Mouse (Mus musculus) hindbrain, postnatal 0 days (tissue): Measurements from ENCODE around the gene Bid. TPM values are rescaled to one million over a fixed set of nuclear protein-coding genes. Genes with fewer than 3 reads are reported as not detected.
"Not testable (repeated sequence)": the region's sequence is repeated elsewhere in the genome, so short reads cannot be mapped to it uniquely, and the experiment has no call there.

ENCODE experiments used
- ATAC-seq: fragments of 200-750 bp; cut with Nextera tagmentation; 2 replicates; pipeline ENCODE4 v1.8.0; 2017; ENCODE audit warnings: mild to moderate bottlenecking, moderate TSS enrichment, moderate library complexity
- DNase-seq: peaks from one replicate; pipeline ENCODE4 v3.0.0-alpha.2; 2015; ENCODE audit warnings: low spot score
- H3K27ac ChIP-seq: fragments of 300-500 bp; sonication (generic); 2 replicates; pipeline ENCODE4 v1.5.1; 2014; ENCODE audit warnings: mild to moderate bottlenecking
- H3K27me3 ChIP-seq: fragments of 300-500 bp; sonication (generic); 2 replicates; pipeline ENCODE4 v1.6.1; 2014; ENCODE audit warnings: low read length, mixed read lengths; ENCODE audit not compliant: insufficient read depth
- H3K36me3 ChIP-seq: fragments of 300-500 bp; sonication (generic); 2 replicates; pipeline ENCODE4 v1.6.1; 2014; ENCODE audit warnings: low read length, mixed read lengths; ENCODE audit not compliant: insufficient read depth
- H3K4me1 ChIP-seq: fragments of 300-500 bp; sonication (generic); 2 replicates; pipeline ENCODE4 v1.6.1; 2014; ENCODE audit warnings: antibody characterized with exemption, low read length, mixed read lengths; ENCODE audit not compliant: insufficient read depth
- H3K4me2 ChIP-seq: fragments of 300-500 bp; sonication (generic); 2 replicates; pipeline ENCODE4 v1.6.1; 2014; ENCODE audit warnings: low read depth, mild to moderate bottlenecking, low read length, moderate library complexity, mixed read lengths
- H3K4me3 ChIP-seq: fragments of 300-500 bp; sonication (generic); 2 replicates; pipeline ENCODE4 v1.5.1; 2014; ENCODE audit warnings: low read length
- H3K9ac ChIP-seq: fragments of 300-500 bp; sonication (generic); replicated peaks from 2 replicates; pipeline ENCODE4 v1.6.1; 2014; ENCODE audit warnings: mild to moderate bottlenecking, low read length, moderate library complexity, mixed read lengths
- H3K9me3 ChIP-seq: fragments of 300-500 bp; sonication (generic); 2 replicates; pipeline ENCODE4 v1.6.1; 2016; ENCODE audit warnings: low read length, mixed read lengths
- CTCF ChIP-seq: IDR thresholded peaks from 2 replicates; pipeline ENCODE4 v1.5.1; 2016; ENCODE audit warnings: antibody characterized with exemption, control low read depth, low read depth
- WGBS: fragments of 180-500 bp; shearing (Covaris S2); extraction: QIAGEN DNeasy Blood & Tissue Kit; methylation state at CpG from one replicate; pipeline ENCODE4 v1.1.7; 2014; 5-methylcytosine and 5-hydroxymethylcytosine counted together
- polyA plus RNA-seq: library from polyadenylated mRNA; unstranded; fragments of >200 nt; fragmentation: Nextera tagmentation; extraction: Ambion mirVana; gene quantifications from 2 replicates; pipeline ENCODE4 v1.2.1, GENCODE M21; 2015
- total RNA-seq: library from RNA; depleted of rRNA; stranded (reverse); fragments of >200 nt; gene quantifications from 2 replicates; pipeline ENCODE4 v1.2.3, GENCODE M21; 2014; rRNA removed

Gene Bid
- total and polyA plus RNA-seq, 2 experiments from 2014 or later: 43.6 to 44.3 TPM

DNA sequence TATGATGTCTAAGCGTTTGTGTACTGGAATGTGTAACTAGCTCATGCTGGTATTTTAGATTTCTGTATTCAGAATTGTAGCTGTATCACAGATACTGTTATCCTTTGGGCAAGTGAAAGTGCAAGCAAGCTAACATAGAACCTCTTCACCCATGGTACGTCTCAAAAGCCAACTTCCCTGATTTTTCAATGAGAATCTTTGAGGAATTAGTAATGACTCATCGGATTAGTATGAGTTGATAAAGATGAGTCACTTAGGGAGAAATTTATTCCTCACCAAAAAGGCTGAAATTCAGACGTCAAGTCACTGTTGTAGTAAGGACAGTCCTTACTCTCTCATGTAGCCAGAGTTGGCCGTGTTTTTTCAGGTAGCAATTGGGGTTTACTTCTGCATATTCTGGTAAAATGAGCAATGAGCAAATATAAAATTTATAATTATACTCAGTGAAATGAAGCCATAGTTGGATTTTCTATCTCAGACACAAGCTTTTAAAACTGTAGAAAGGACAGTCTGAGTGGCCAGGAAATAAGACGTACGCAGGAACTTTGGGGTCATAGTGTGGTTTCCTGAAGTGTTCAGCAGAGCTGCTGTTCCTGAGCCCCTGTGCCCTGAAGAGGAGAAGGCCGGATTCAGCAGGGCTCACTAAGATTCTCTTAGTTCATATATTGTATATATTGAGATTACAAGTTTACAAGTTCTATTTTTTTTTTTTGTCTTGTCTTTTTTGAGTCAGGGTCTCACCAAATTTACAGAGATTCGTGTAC lies 50.4 kb downstream of the Bid start:
- no peak overlapping the region for H3K9ac ChIP-seq
- no peaks in the 10 kb centered on the region for H3K27me3 ChIP-seq
- no peak overlapping the region for H3K4me2 ChIP-seq
- TF ChIP-seq CTCF: no peak
- DNase-seq: no peak
- no peak overlapping the region for H3K27ac ChIP-seq
- 91% methylated on average over 9 of the region's 9 CpGs for WGBS
- peaks cover 5% of the 10 kb centered on the region; the same call in 1 of the 2 replicates for H3K36me3 ChIP-seq
- H3K4me1 ChIP-seq: no peaks in the 10 kb centered on the region
- H3K9me3 ChIP-seq: no peaks in the 10 kb centered on the region
- no peak for ATAC-seq
- no peak overlapping the region for H3K4me3 ChIP-seq

GRCm38 (mm10) chr6:120860079-120860478 lies 56.6 kb downstream of the Bid start:
- WGBS: 95% methylated on average over 3 of the region's 3 CpGs
- Histone ChIP-seq H3K9me3 (no peaks in the 10 kb centered on the region), H3K36me3 (peaks cover 2% of the 10 kb centered on the region; the same call in 1 of the 2 replicates), H3K9ac (no peak overlapping the region), H3K4me3 (no peak overlapping the region), H3K27me3 (no peaks in the 10 kb centered on the region), H3K4me1 (no peaks in the 10 kb centered on the region), H3K4me2 (no peak overlapping the region), H3K27ac (no peak overlapping the region)
- DNase-seq (no peak), ATAC-seq (no peak)
- no peak for TF ChIP-seq CTCF

DNA sequence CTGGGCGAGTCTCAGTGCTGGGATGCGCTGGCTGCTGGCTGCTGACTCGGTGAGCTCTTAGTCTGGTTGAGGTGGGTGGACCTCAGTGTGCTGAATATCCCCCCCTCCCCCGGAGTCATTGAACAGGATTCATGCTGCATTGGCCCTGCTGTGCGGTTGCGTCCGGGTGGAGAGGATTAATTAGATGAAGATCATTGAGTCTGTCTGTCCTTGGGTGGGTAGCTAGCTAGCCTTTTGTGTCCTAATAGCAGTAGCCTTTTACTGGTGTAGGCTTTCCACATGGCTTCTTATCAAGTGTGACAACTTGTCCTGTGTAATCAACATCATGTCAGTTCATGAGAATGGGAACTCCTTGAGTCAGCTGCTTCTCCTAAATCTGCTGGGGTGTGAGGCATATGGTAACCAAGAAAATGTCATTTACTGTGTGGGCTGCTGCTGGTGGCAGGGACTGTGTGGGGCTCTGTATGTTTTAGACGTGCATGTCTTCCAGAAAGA lies 58.4 kb downstream of the Bid start:
- peaks cover under 1% of the 10 kb centered on the region; the same call in 1 of the 2 replicates for H3K36me3 ChIP-seq
- no peak overlapping the region for H3K9ac ChIP-seq
- ATAC-seq (peak; percentile 94), DNase-seq (peak; percentile 82)
- peak overlapping the region; percentile 61 for H3K27ac ChIP-seq
- no peak for TF ChIP-seq CTCF
- no peaks in the 10 kb centered on the region for H3K27me3 ChIP-seq
- H3K9me3 ChIP-seq: no peaks in the 10 kb centered on the region
- no peak overlapping the region for H3K4me2 ChIP-seq
- H3K4me1 ChIP-seq: no peaks in the 10 kb centered on the region
- no peak overlapping the region for H3K4me3 ChIP-seq
- 37% methylated on average over 8 of the region's 8 CpGs for WGBS

DNA sequence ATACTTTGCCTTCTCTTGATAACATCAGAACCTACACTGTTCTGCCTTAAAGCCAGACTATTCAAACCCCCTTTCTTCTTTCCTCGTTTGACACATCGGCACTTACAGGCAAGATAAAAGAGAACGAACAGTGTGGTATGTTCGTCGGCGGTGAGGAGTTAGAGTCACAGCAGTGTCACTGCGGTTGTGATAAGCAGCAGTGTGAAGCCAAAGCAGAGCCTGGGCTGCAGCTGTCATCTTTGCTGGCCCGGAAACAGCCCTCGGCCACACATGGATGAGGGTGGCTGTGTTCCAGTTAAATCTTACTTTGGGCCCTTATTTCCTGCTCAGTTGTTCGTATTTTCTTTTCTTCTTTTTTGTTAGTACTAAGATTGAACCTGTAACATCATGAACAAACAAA lies 62.2 kb downstream of the Bid start:
- Histone ChIP-seq H3K27ac (no peak overlapping the region), H3K4me1 (no peaks in the 10 kb centered on the region), H3K9me3 (no peaks in the 10 kb centered on the region), H3K9ac (no peak overlapping the region), H3K36me3 (peaks cover 9% of the 10 kb centered on the region; the same call in 1 of the 2 replicates), H3K27me3 (no peaks in the 10 kb centered on the region), H3K4me3 (no peak overlapping the region), H3K4me2 (no peak overlapping the region)
- no peak for ATAC-seq
- TF ChIP-seq CTCF: no peak
- WGBS: 61% methylated on average over 10 of the region's 10 CpGs
- peak; percentile 55 for DNase-seq

- H3K4me3 ChIP-seq, H3K9me3 ChIP-seq, H3K4me2 ChIP-seq, DNase-seq, H3K4me1 ChIP-seq, H3K27ac ChIP-seq, H3K9ac ChIP-seq, ATAC-seq, H3K27me3 ChIP-seq: not testable (repeated sequence)
- peaks cover 13% of the 10 kb centered on the region; the same call in 1 of the 2 replicates for H3K36me3 ChIP-seq
These were observed 65.9 kb downstream of the Bid start for GRCm38 (mm10) chr6:120850720-120851119.

Other genes with a start within 250 kb of the Bid start
- 94.7 and 105 TPM in 2 replicates for gene Slc25a18, start 143.3 kb downstream of the Bid start, total RNA-seq
- gene Slc25a18, start 143.3 kb downstream of the Bid start, polyA plus RNA-seq: 53.8 and 54.1 TPM in 2 replicates
- 201 and 205 TPM in 2 replicates for gene Atp6v1e1, start 94.1 kb downstream of the Bid start, total RNA-seq
- gene Atp6v1e1, start 94.1 kb downstream of the Bid start, polyA plus RNA-seq: 329 and 344 TPM in 2 replicates
- 41.0 and 177 TPM in 2 replicates for gene Bcl2l13, start 80.6 kb downstream of the Bid start, total RNA-seq
- gene Bcl2l13, start 80.6 kb downstream of the Bid start, polyA plus RNA-seq: 25.5 and 27.6 TPM in 2 replicates
- gene Mical3, start 214.1 kb upstream of the Bid start, total RNA-seq: 60.2 and 66.9 TPM in 2 replicates
- gene Mical3, start 214.1 kb upstream of the Bid start, polyA plus RNA-seq: 19.3 and 19.8 TPM in 2 replicates